Mouse (Mus musculus) kidney, adult 11 months (tissue): Measurements from ENCODE around the gene Wdr90.
"Not testable (repeated sequence)": the region's sequence is repeated elsewhere in the genome, so short reads cannot be mapped to it uniquely, and the experiment has no call there.

ENCODE experiments used
- DNase-seq: peaks from one replicate; pipeline ENCODE4 v3.0.0; 2022

The Wdr90 gene

GRCm38 (mm10) chr17:25876347-25876915 is 15.1 kb upstream of the Wdr90 start:
- peak; percentile 85 for DNase-seq

GRCm38 (mm10) chr17:25875171-25876136 is 14.2 kb upstream of the Wdr90 start:
- peak; percentile 89 for DNase-seq

- peak; percentile 90 for DNase-seq
Observed at GRCm38 (mm10) chr17:25874721-25875170, 13.4 kb upstream of the Wdr90 start, which contains the start of gene Mettl26. Gene Mettl26, plus strand, starts transcription at chr17:25875074.

- DNase-seq = peak; percentile 59
Observed at GRCm38 (mm10) chr17:25874148-25874720, 12.9 kb upstream of the Wdr90 start.

- no peak for DNase-seq
Observed at GRCm38 (mm10) chr17:25873405-25874147, 12.3 kb upstream of the Wdr90 start.

- peak; percentile 75 for DNase-seq
Observed at GRCm38 (mm10) chr17:25872676-25873075, 11.4 kb upstream of the Wdr90 start.

- not testable (repeated sequence) for DNase-seq
Observed at GRCm38 (mm10) chr17:25871566-25871965, 10.3 kb upstream of the Wdr90 start.

- no peak for DNase-seq
Observed at GRCm38 (mm10) chr17:25869954-25870353, 8.7 kb upstream of the Wdr90 start.

GRCm38 (mm10) chr17:25869498-25869897 is 8.2 kb upstream of the Wdr90 start:
- no peak for DNase-seq

GRCm38 (mm10) chr17:25868601-25869191 is 7.4 kb upstream of the Wdr90 start, which contains the start of gene Mcrip2:
Gene Mcrip2, minus strand, starts transcription at chr17:25868764.
- DNase-seq = peak; percentile 91

GRCm38 (mm10) chr17:25867836-25868600 is 6.7 kb upstream of the Wdr90 start:
- peak; percentile 79 for DNase-seq

GRCm38 (mm10) chr17:25867509-25867835 is 6.2 kb upstream of the Wdr90 start:
- DNase-seq = no peak

- DNase-seq = peak; percentile 75
Observed at GRCm38 (mm10) chr17:25866172-25866571, 4.9 kb upstream of the Wdr90 start.

- DNase-seq = no peak
Observed at GRCm38 (mm10) chr17:25865288-25865687, 4.0 kb upstream of the Wdr90 start.

GRCm38 (mm10) chr17:25864311-25864710 is 3.0 kb upstream of the Wdr90 start:
- peak; percentile 60 for DNase-seq

GRCm38 (mm10) chr17:25863681-25864080 is 2.4 kb upstream of the Wdr90 start:
- peak; percentile 69 for DNase-seq

- DNase-seq = no peak
Observed at GRCm38 (mm10) chr17:25861704-25862612, 657 bp upstream of the Wdr90 start.

- no peak for DNase-seq
Observed at GRCm38 (mm10) chr17:25860229-25860628, 1.1 kb downstream of the Wdr90 start.

GRCm38 (mm10) chr17:25844396-25844901 is 16.9 kb downstream of the Wdr90 start, which contains the start of gene Rhot2:
Gene Rhot2, minus strand, starts transcription at chr17:25844851.
- DNase-seq = peak; percentile 95
